Mouse (Mus musculus) urinary bladder, postnatal 36 days (tissue): ENCODE data around the gene Ltc4s.

Experiments used
- DNase-seq, 2 experiments: peaks; one replicate each; pipeline ENCODE4 v3.0.0; 2022; ENCODE audit warnings: low spot score in 2 of 2, mixed read lengths in 1 of 2

Ltc4s gene

DNA sequence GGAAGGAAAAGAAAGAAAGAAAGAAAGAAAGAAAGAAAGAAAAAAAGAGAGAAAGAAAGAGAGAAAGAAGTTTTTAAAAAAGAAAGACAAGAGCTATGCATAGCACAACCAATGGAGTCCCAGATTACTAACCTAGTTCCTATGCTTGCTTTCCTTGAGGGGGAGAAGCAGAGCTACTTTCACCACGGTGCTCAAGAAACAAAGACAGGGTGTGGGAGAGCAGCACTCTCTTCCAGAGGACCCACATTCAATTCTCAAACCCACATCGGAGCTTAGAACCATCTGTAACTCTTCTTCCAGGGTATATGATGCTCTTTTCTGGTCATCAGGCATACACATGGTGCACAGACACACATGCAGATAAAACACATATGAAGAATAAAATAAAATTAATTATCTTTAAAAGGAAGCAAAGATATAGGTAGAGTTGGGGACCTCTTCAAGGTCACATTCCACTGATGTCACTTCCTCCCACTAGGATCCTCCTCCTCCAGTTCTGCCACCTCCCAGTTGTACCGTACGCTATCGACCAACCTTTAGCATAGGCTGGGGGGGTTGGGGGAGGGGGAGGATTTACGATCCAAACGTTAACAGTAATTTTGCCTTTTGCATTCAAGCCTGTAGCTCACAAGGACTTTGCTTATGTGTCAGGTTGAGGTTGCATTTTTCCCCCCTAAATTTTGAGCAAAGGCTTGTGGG is 10.2 kb upstream of the Ltc4s start:
- DNase-seq: no peak

DNA sequence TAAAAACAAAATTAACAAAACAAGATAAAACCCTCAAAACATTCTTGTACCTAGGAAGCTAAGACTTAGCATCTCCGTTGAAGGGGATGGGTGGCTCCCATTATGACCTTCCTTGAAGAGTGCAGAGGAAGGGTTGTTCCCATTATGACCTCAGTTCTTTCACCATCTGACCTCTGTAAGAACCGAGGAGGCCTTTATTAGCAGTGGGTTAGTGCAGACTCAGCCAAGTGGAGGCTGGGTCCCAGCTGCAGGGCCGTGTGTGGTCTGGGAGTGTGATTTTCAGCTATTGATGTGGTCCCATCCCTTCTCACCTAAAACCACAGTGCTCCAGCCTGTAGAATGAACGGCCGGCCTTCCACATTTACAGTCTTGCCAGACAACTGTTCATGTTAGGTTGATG is 6.9 kb upstream of the Ltc4s start:
- no peak for DNase-seq

DNA sequence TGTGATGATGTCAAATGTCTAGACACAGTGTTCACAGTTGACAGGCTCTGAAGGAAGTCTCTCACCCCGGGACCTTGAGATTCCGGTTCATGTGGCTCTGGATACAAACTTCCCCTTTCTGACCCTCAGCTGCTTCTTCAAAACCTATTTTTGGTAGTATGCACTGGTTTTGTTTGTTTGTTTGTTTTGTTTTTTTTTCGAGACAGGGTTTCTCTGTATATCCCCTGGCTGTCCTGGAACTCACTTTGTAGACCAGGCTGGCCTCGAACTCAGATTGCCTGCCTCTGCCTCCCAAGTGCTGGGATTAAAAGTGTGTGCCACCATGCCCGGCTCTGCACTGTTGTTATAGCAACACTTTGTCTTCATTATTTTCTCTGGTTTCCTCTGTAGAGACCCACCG is 5.5 kb upstream of the Ltc4s start:
- DNase-seq: no peak

DNA sequence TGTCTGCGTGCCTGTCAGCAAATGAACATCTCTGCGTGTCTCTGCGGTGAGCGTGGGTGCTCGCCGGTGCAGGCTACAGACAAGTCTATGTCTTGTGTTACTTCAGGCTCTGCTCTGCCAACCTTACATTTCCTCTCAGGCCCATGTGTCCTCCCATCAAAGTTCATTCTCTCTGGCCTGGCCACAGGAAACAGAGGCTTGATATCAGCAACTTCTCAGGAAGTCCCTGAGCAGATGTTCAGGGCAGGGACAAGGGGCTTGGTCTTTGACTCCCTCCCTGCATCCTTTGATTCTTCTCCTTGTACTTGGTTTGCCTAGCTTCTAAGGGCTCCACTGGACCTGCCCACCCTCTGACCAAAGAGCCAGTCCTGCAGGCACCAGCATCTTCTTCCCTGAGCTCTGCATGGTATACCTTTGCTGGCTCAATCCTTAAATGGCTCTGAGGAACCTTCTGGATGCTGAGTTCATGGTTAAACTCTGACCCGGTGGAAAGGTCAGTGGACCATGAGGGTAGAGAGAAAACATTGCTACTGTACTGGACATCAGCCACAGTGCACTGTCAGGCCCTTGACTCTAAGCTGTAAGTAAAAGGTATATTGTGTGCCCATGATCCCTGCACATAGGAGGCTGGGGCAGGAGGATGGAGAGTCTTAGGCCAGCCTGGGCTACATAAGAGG is 2.0 kb upstream of the Ltc4s start:
- no peak for DNase-seq

DNA sequence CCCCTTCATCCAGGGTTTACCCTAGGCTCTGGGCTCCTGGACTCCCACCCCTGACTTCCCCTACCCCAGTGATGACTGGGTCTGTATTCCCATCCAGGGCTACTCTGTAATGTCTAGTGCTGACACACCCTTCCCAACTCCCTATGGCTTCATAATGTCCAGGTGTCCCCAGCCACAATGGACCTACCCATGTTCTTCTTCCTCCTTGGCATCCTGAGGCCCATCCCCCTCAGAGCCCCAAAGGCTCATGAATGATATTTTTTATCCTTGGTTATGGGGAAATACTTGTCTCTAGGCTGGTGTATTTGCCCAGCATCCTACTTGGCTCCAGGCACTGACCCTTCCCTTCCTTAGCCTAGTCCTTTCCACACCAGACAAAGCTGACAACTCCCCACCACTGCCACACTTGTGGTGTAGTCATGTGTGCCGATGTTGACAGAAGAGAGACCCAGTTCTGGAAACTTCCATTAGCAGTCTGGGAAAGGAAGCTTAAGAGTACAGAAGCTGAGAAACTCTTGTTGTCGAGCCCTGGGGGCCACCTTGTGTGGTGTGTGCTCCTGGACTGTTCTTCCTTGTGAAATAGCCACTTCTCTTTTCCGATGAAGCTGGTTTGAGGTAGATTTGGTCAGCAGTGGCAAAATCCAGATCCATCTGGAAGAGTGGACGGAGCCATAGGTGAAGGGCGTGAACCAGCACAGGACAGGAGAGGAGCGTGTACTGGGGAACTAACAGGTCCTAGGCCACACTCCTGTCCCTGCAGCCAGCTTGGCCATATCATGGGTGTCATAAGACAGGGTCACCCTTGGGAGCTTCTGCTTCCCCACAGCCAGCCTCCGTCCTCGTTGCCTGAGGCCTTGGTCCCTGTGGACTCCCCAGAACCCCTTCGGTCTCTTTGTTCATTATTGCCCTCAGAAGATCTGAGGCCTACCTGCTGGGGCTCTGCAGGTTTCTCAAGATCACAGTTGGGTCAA is 690 bp upstream of the Ltc4s start:
- no peak for DNase-seq

DNA sequence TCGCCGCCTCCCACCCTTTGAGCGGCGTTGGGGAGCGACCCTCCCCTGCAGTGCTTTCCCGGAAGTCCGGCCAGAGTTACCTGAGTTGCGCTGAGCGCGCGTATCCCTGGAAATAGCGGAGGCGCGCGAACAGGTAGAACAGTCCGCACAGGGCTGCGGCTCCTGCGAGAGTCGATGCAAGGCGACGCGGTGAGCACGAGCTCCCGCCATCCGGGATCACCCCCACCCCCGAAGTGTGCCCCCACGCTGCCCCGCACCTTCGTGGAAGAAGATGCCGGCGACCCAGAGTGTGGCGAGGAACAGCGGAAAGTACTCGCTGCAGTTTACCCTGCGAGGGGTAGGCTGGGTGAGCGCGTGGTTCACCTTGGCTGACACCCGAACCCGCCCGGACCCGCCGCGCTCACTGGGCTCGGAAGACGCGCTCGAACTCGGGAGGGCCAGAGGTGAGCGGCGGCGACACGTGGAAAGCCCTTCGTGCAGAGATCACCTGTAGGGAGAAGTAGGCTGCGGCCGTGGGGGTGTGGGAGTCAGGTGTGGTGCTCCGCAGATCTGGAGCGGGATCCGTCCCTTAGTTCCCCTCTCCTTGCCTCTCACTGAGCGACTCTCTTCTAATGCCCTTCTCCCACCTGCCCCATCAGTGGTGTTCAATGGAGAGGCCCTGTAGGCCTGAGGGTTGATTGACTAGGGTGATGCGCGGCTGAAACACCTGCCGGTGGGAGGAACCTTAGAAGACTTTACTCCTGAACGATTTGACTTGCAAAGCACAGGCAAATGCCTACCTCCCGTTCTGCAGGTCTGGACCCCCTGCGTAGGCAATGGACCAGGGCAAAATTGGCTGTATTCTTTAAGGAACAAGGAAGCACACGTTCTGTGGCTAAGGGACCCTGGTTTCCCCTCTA is 1.2 kb downstream of the Ltc4s start:
- no peak for DNase-seq

DNA sequence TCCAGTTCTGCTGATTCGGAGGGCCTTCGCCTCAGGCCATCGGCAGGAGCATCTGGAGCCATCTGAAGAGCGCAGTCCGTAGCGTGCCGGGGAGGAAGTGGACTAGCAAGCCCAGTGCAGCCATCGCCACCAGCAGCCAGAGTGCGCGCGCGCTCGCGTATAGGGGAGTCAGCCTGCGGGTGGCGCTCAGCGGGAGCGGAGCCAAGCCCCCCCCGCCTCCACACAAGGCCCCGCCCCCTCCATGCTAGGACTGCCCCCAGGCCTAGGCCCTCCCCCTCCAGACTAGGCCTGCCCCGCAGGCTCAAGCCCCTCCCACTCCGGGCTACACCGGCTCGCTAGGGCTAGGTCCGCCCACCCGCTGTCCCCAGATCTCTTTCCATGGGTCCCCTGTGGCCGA is 1.9 kb downstream of the Ltc4s start:
- peak; percentile 84 to 88 for DNase-seq

DNA sequence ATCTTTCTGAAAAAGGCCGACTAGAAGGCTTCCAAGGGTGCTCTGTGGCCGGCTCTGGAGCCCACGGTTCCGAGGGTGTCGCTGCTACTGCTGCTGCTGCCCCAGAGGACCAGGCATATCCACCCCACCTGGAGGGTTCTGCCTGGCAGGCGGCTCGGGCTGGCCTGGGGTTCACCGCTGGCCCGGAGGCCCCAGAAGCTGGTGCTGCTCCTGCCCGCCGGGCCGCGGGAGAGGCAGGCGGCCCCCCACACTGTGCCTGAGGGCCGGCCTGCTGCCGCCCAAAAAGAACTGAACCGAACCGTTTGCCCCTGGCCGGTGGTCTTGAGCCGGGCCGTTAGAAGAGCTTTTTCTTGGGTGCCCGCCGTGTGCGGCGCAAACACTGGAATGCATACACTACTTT is 3.8 kb downstream of the Ltc4s start:
- no peak for DNase-seq

DNA sequence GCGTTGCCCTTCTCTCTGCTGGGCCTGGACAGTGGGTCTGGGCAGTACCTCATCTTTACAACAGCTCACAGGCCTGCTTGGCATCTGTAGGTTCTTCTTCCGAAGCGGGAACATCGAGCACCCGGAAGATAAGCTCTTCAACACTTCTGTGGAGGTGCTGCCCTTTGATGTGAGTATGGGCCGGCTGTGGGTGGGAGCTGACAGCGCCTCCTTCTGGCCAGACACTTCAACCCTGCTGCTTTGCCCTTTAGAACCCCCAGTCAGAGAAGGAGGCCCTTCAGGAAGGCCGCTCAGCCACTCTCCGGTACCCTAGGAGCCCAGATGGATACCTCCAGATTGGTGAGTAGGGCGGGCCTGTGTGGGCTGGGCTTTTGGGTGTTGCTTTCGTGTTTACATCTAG is 4.4 kb downstream of the Ltc4s start:
- DNase-seq: no peak

DNA sequence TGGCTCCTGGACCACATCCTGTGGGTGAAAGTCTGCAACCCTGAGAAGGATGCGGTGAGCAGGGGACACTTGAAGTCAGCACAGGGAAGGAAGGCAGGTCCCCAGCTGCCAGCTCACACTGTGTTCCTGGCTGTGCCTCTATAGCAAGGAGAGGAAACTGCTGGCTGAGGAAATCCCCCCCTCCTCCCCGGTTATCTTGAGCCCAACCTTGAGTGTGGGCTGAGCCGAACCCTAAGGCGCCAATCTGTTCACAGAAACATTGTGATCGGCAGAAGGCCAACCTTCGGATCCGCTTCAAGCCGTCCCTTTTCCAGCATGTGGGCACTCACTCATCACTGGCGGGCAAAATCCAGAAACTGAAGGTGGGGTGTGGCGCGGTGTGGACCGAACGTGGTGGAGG is 5.4 kb downstream of the Ltc4s start:
- DNase-seq: no peak

DNA sequence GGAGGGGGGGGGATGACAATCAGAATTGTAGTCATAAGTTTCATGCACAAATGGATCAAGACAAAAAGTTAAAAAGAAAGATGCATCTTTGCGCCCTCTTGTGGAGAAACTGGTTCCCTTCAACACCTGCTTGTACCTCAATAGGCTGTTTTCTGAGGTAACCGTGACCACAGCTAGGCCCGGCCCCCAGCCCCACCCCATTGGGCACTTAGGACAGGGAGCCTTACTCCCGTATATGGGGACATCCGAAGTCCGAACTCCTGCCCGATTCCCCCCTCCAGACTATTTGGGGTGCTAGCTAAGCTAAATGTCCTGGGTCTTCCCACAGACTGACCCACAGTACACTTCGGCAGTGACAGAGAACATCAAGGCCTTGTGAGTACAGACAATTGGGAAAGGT is 7.0 kb downstream of the Ltc4s start:
- no peak for DNase-seq

DNA sequence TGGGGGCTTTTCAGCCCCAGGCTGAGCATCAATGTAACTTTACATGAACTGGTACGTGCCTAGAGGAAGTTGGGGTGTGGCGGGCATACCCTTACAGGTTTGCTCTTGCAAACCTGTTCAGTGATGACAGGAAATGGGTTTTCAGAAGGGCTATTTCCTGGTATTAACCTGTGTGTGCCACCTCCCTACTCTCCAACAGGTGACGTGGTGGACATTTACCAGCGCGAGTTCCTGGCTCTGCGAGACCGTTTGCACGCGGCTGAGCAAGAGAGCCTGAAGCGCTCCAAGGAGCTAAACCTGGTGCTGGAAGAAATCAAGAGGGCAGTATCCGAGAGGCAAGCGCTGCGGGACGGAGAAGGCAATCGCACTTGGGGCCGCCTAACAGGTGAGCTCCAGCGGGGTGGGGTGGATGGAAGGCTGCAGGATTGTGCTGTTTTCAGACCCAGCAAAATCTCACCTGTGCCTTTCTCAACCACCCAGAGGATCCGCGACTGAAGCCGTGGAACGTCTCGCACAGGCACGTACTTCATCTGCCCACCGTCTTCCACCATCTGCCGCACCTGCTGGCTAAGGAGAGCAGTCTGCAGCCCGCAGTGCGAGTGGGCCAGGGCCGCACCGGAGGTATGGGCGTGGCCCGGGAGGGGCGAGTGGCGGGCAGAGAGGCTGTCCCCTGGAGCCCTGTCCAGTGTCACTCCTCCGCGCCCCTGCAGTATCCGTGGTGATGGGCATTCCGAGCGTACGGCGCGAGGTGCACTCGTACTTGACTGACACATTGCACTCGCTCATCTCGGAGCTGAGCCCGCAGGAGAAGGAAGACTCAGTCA is 7.7 kb downstream of the Ltc4s start:
- DNase-seq: no peak

DNA sequence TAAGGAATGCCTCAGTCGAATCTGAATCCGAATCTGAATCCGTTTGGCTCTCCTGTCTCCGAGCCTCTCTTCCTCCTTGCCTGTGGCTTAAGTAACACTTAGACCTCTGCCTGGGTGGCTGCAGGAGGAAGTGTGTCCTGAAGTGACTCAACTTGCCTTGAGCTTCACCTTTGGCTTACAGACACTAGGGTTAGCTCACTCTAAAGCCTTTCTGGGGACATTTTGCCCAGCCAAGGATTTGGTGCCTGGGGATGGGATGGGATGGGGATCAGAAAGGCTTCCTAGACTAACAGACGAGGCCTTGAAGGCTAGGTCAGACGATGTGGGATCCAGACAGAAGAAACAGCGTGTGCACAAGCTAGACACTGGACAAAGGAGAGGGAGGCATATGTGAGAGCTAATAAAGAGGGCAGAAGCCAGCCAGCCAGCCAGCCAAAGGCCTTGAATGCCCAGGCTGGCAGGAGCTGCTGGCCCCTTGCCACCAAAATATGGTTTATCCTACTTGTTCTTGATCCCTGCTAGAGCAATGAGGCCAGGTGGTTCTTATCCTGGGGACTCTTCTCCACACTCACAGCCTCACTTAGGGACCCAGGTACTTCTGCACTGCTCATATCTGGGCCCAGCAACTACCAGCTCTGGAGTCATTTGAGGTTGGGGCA is 9.0 kb downstream of the Ltc4s start:
- DNase-seq: no peak

DNA sequence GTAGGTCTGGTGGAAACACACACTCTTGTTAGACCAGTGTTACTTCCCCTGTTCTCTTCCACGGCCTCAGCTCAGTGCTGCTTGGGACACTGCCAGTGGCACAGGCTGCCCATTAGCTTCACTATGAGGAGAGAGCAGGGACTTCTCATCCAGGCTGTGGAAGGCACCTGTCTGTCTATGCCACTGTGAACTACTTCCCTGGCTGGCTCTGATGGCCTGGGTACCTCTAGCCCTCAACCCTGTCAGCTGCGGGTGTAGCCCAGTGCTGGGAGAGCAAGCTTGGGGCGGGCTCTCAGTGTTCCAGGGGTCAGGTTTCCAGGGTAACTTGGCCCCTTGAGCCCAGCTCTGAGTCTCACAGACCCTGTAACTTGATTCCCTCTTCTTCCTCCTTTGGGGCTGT is 9.6 kb downstream of the Ltc4s start:
- DNase-seq: no peak

DNA sequence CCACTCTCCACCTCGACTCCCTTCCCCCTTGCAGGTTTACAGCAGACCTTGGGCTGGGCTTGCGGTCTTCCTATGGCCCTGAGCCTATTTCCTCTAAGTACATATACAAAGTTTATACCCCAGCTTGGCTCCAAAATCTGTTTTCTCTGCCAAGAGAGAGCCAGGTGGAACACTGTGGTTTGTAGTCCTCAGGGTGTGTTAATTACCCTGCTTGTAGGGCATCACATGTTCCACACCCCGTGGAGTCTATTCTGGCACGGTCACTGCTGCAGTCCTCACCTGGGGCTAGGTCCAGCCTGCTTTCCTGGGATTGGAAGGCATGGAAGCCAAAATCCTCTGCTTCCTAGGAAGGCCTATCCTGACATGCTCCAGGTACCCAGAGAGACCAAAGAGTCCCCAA is 10.7 kb downstream of the Ltc4s start:
- no peak for DNase-seq

DNA sequence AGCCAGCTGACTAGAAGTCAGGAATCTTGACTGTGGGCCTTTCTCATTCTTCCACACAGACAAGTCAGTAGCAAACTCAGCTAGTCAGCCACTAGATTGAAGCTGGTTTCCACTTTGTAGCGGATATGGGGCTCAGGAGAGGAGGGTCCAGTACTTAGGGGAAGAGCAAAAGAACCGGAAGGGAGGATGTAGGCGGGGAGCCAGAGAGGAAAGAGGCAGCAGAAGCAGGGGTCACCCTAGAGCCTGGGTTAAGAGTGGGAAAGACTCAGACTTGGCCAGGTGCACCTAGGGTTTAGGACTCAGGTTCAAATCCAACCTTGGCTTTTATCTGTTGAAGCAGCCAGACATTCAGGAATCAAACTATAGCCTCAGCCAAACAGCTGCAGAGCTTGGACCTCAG is 11.2 kb downstream of the Ltc4s start:
- DNase-seq: no peak

DNA sequence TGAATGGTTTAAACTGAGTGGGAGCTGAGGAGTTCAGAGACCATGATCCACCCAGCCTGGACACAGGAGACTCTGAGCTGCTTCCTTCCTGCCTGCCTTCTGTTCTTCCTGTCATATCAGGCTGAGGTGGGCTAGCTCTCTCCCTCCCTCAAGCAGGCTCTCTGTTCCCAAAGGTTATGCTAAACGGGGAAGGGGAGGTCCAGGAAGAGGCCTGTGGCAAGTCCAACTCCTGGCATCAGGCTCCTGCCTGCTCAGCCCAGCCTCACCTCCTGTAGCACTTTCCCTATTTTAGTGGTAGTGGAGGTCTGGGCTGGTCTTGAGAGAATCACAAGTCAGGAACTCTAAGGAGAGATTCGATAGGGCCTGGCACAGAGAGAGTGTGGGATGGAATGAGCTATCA is 12.0 kb downstream of the Ltc4s start:
- DNase-seq: no peak

DNA sequence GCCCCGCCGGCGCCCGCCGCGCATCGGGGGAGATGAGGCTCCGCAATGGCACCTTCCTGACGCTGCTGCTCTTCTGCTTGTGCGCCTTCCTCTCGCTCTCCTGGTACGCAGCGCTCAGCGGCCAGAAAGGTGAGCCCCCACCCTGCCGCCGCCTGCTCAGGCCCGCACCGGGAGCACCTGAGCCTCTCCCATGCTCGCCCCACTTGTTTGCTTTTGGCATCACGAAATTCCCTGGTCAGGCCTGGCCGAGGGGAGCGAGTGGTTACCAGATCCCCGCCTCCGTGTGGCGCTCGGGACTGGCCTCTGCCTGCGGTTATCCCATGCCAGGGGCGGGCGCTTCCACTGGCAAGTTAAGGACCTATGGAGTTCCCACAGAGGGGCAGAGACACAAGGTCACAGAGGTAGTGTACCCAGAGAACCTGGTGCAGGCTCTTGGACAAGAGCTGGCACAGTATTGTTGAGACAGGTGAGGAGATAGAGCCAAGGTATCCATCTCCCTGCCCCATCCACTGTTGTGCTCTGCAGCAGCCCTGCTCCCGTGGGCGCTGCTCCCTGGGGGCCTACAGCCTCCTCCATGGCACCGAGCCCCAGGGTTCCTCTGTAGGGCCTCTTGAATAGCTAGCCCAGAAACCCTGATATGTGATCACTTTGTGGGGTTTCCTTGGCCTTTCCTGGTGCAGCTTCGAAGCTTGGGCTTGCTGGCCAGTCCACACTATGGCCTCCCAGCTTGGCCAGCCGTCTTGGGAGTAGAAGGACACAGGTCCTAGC is 12.6 kb downstream of the Ltc4s start:
- DNase-seq: peak in 1 of 2 experiments; percentile 43
